Mouse (Mus musculus) spleen, adult 10 weeks (tissue): ENCODE results near the gene Tfap4. TPM values are rescaled to one million over a fixed set of nuclear protein-coding genes. Genes with fewer than 3 reads are reported as not detected.

Experiments
- polyA plus RNA-seq: library from polyadenylated mRNA; stranded (reverse); fragments of 350-450 nt; fragmentation: Illumina TruSeq; extraction: RNeasy Lipid Tissue Mini Kit (QIAGEN cat#74804); gene quantifications from one replicate; pipeline ENCODE4 v1.2.3, GENCODE M21; 2015; ENCODE audit warnings: low replicate concordance; ENCODE audit not compliant: insufficient read depth

The Tfap4 gene
- polyA plus RNA-seq = 3.9 TPM

DNA sequence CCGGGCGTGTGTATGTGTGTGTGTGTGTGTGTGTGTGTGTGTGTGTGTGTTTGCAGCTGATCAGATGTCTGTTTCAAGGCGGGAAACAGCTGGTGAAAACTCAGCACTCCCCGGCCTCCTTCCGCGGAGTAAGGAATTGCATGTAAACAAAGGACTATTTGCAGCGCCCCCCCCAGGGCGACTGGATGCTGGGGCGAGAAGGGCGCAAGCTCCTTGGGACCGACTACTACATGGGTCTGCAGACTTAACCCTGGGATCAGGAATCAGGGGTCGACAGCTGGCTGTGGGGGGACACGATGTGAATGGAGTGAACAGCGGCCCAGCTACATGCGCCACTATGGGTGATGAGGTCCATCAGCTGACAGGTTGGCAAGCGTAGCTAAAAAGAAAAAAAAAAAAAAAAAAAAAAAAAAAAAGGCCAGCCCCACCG is at the start of gene Tfap4:
Gene Tfap4, minus strand, starts transcription at position 140 of the 430 bp plus-strand sequence.

GRCm38 (mm10) chr16:4593971-4594813 is 34.5 kb upstream of the Tfap4 start, which contains the start of gene Glis2:
Glis2 (plus strand) TSS chr16:4594713.

DNA sequence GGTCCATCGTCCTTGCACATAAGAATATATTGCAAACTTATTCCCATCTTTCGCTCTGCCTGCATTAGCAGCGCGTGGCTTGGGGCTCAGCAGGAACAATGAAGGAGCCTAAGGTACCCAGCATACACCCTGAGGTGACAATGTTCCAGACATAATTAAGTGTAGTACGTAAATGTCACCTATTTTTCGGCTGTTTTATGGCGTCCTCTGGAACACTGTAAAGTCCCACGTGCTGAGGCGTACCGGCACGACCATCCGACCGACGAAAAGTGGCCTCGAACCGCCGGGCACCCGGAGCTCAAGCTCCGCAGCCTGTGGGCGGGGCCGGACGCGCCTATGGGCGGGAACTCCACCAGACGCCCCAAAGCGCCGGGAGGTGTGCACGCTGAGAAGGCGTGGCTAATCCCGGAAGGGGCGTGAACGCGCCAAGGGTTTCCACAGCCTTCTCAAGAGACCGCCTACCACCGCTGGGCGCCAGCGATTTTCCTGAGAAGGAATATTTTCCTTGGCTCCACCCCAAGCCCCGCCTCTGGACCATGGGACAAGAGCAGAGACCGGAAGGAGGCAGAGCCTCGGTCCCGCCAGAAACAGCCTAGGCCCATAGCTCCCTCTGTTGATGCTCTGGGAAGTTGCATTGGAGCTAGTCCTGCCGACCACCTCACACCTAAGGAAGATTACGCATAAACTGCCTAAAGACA is 18.0 kb downstream of the Tfap4 start, which contains the start of gene Srl:
Gene Srl, minus strand, starts transcription at position 316 of the 698 bp plus-strand sequence.

Other genes starting within 250 kb of the Tfap4 start
- 1.7 TPM for gene Adcy9, start 139.4 kb downstream of the Tfap4 start, polyA plus RNA-seq
- gene Srl, start 18.0 kb downstream of the Tfap4 start, polyA plus RNA-seq = 1.3 TPM
- gene Glis2, start 34.9 kb upstream of the Tfap4 start, polyA plus RNA-seq = 2.8 TPM
- 28.6 TPM for gene Pam16, start 65.1 kb upstream of the Tfap4 start, polyA plus RNA-seq
- gene Vasn, start 80.1 kb upstream of the Tfap4 start, polyA plus RNA-seq = 2.1 TPM
- gene Dnaja3, start 80.1 kb upstream of the Tfap4 start, polyA plus RNA-seq = 34.5 TPM
- gene Coro7, start 119.9 kb upstream of the Tfap4 start, polyA plus RNA-seq = 40.9 TPM
- gene Nmral1, start 159.5 kb upstream of the Tfap4 start, polyA plus RNA-seq = 8.6 TPM
- 95.5 TPM for gene Hmox2, start 166.5 kb upstream of the Tfap4 start, polyA plus RNA-seq
- gene Cdip1, start 230.4 kb upstream of the Tfap4 start, polyA plus RNA-seq = 40.5 TPM